Mouse (Mus musculus) liver, adult 2 months (tissue): ENCODE results near the gene Kank2. TPM values are rescaled to one million over a fixed set of nuclear protein-coding genes. Genes with fewer than 3 reads are reported as not detected.
"Not testable (repeated sequence)": the region's sequence is repeated elsewhere in the genome, so short reads cannot be mapped to it uniquely, and the experiment has no call there.

ENCODE experiments used
- DNase-seq: peaks from one replicate; pipeline ENCODE4 v3.0.0-alpha.2; 2011; ENCODE audit warnings: low read depth, low spot score; ENCODE audit errors: extremely low read depth
- H3K27ac ChIP-seq: fragments of 200-500 bp; replicated peaks from 2 replicates; pipeline ENCODE4 v1.5.1; 2012; ENCODE audit warnings: low read depth, mild to moderate bottlenecking, control low read depth, inconsistent platforms, low read length; ENCODE audit not compliant: insufficient read depth
- H3K27me3 ChIP-seq: fragments of 200-500 bp; 2 replicates; pipeline ENCODE4 v1.6.1; 2012; ENCODE audit warnings: mild to moderate bottlenecking, moderate library complexity, low read length, inconsistent platforms; ENCODE audit not compliant: control insufficient read depth, insufficient read depth
- H3K36me3 ChIP-seq: fragments of 200-500 bp; 2 replicates; pipeline ENCODE4 v1.6.1; 2012; ENCODE audit warnings: low read length, inconsistent platforms; ENCODE audit not compliant: control insufficient read depth, insufficient read depth
- H3K4me1 ChIP-seq: fragments of 200-500 bp; 2 replicates; pipeline ENCODE4 v1.6.1; 2011; ENCODE audit warnings: low read length; ENCODE audit not compliant: control insufficient read depth, insufficient read depth
- H3K4me3 ChIP-seq: fragments of 200-500 bp; 2 replicates; pipeline ENCODE4 v1.5.1; 2011; ENCODE audit warnings: low read depth, mild to moderate bottlenecking, control low read depth, low read length, moderate library complexity; ENCODE audit not compliant: insufficient read depth
- H3K79me2 ChIP-seq: fragments of 200-500 bp; 2 replicates; pipeline ENCODE4 v1.6.1; 2012; ENCODE audit warnings: inconsistent platforms, mild to moderate bottlenecking, low read length, moderate library complexity; ENCODE audit not compliant: control insufficient read depth, insufficient read depth
- H3K9ac ChIP-seq: fragments of 200-500 bp; 2 replicates; pipeline ENCODE4 v1.6.1; 2012; ENCODE audit warnings: low read depth, mild to moderate bottlenecking, control low read depth, inconsistent platforms, low read length
- CTCF ChIP-seq: fragments of 200-500 bp; IDR thresholded peaks from 2 replicates; pipeline ENCODE4 v1.5.1; 2011; ENCODE audit warnings: low read depth, low read length, control low read depth
- POLR2A ChIP-seq: fragments of 200-500 bp; IDR thresholded peaks from 2 replicates; pipeline ENCODE4 v1.6.1; 2011; ENCODE audit warnings: low read length, control low read depth; ENCODE audit not compliant: insufficient read depth; ENCODE audit errors: extremely low read depth
- WGBS: fragments of 180-500 bp; shearing (Covaris S2); methylation state at CpG from one replicate; pipeline ENCODE4 v1.1.7; 2018; 5-methylcytosine and 5-hydroxymethylcytosine counted together
- polyA plus RNA-seq: library from polyadenylated mRNA; depleted of rRNA; stranded (reverse); fragments of >200 nt; gene quantifications from 2 replicates; pipeline ENCODE4 v1.2.3, GENCODE M21; 2012
- total RNA-seq: library from RNA; depleted of rRNA; stranded (reverse); fragments of >200 nt; gene quantifications from 2 replicates; pipeline ENCODE4 v1.2.3, GENCODE M21; 2014

The Kank2 gene
- total and polyA plus RNA-seq, 2 experiments: 12.8 to 27.2 TPM

DNA sequence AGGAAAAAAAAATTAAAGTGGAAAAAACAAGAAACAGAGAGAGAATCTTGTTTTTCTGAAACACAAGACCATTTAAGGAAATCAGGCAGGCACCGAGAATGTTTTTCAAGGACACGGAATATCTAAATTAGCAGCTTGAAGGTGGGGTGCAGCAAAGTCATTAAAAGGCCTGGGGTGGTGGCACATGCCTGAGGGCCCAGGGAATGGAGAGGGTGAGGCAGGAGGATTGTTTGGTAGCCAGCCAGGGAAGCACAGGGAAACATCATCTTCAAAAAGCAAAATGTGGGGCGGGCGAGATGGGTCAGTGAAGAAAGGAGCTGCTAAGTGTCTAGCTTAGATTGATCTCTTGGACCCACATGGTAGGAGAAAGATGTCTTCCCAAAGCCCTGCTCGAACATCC, 10.9 kb downstream of the Kank2 start:
- TF ChIP-seq CTCF: no peak
- TF ChIP-seq POLR2A: no peak
- H3K9ac ChIP-seq: no peak overlapping the region
- peaks cover 3% of the 10 kb centered on the region; the same call in 1 of the 2 replicates for H3K36me3 ChIP-seq
- H3K4me3 ChIP-seq: no peak overlapping the region
- H3K27ac ChIP-seq: no peak overlapping the region
- no peaks in the 10 kb centered on the region for H3K27me3 ChIP-seq
- DNase-seq: no peak
- WGBS: 79% methylated on average over 5 of the region's 5 CpGs
- H3K79me2 ChIP-seq: peaks cover 19% of the 10 kb centered on the region; the same call in 1 of the 2 replicates
- peaks cover 4% of the 10 kb centered on the region for H3K4me1 ChIP-seq

DNA sequence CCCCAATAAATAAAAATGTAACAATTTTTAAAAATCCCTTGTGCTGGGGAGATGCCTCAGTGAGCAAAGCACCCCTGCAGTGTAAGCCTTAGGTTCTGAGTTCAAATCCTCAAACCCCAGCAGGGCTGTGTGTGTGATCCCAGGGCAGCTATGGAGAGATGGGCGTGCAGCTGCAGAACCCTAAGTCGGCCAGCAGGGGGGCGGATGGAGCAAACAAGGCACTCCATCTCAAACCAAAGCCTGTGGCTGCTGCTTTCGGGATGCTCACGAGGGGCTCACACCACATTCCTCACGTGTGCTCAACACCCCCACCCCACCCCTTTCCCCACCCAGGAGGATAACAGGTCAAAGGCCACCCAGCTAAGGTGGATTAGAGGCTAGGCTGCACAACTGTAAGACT, 11.6 kb downstream of the Kank2 start:
- Histone ChIP-seq H3K36me3 (peaks cover 3% of the 10 kb centered on the region; the same call in 1 of the 2 replicates), H3K4me1 (peaks cover 3% of the 10 kb centered on the region), H3K9ac (no peak overlapping the region), H3K4me3 (no peak overlapping the region), H3K27me3 (no peaks in the 10 kb centered on the region), H3K79me2 (peaks cover 17% of the 10 kb centered on the region; the same call in 1 of the 2 replicates), H3K27ac (no peak overlapping the region)
- 30% methylated on average over 6 of the region's 6 CpGs for WGBS
- no peak for DNase-seq
- TF ChIP-seq CTCF (peak; percentile 93), POLR2A (no peak)

DNA sequence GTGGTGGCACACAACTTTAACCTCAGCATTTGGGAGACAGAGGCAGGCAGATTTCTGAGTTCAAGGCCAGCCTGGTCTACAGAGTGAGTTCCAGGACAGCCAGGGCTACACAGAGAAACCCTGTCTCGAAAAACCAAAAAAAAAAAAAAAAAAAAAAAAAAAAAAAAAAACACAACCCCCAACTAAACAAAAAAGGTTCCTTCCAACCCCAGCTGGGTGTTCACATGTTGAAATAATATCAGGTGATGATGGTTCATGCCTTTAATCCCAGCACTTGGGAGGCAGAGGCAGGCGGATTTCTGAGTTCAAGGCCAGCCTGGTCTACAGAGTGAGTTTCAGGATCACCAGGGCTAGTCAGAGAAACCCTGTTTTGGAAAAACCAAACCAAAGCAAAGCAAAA, 12.2 kb downstream of the Kank2 start:
- H3K27me3 ChIP-seq, H3K4me3 ChIP-seq, H3K36me3 ChIP-seq, DNase-seq, H3K9ac ChIP-seq, H3K27ac ChIP-seq, H3K4me1 ChIP-seq: not testable (repeated sequence)
- peaks cover 17% of the 10 kb centered on the region; the same call in 1 of the 2 replicates for H3K79me2 ChIP-seq
- 74% methylated on average over 2 of the region's 2 CpGs for WGBS

DNA sequence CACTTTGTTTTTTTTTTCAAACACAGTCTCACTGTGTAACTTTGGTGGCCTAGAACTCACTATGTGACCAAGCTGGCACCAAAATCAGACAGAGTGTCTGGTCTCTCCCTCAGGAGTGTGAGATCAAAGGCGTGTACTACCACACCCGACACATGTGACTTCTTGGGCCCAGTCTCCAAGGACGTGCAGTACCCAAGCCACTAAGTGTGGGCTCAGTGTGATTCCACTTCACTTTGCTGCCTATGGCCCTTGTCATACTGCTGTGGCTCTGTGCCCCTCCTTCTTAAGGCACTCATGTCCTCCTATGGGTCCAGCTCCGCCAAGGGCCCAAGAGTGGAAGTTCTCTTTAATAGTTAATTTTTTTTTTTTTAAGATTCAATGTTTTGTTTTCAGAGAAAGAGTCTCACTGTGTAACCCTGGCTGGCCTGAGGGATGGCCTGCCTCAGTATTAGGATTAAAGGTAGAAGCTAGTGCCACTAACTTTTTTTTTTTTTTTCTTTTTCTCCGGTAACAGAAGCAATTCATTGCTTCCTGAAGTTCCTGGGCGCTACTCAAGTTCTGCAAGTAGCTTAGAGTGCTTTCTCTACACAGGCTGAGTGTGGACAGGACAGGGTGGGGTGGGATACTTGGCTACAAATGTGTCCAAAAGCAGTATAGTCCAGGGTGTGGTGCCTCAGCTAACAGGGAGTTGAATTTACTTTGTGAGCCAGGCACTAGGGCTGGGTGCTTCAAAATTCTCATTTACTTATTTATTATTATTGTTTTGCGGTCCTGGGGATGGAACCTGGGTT, 13.8 kb downstream of the Kank2 start:
- no peak overlapping the region for H3K9ac ChIP-seq
- 88% methylated on average over 7 of the region's 7 CpGs for WGBS
- H3K27ac ChIP-seq: no peak overlapping the region
- H3K27me3 ChIP-seq: no peaks in the 10 kb centered on the region
- H3K4me1 ChIP-seq: no peaks in the 10 kb centered on the region
- H3K36me3 ChIP-seq: peaks cover 11% of the 10 kb centered on the region; the same call in 1 of the 2 replicates
- no peak for TF ChIP-seq POLR2A
- no peak for TF ChIP-seq CTCF
- H3K4me3 ChIP-seq: no peak overlapping the region
- no peak for DNase-seq
- peaks cover 14% of the 10 kb centered on the region; the same call in 1 of the 2 replicates for H3K79me2 ChIP-seq

DNA sequence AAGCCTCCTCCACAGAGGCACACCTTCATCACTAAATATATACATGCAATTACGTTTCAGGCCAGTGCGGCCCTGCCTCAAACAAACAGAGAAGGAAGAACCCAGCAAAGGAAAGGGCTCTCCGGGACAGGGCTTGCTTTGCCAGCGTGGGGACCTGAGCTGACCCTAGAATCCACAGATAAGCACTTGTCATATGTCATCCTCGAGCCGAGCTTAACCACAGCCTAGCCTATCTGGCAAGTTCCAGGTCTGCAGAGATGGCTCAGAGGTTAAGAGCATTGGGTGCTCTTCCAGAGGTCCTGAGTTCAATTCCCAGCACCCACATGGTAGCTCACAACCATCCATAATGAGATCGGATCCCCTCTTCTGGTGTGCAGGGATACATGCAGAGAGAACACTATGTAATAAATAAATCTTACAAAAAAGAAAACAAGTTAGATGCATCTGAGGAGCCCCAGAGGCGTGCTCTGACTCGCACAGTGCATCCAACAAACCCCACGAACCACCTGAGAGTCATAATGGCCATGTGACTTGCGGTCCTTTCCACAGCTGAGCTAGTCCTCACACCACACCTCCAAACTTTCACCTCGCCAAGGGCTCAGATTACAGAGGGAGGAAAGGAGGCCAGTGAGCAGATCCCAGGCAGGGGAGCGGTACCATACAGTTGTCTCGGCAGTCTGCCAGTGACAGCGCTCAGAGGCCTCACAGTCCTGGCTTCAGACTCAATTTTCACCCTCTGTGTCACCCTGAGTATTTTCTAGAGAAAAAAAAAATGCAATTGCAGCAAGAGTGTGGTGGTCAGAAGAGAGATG, 16.7 kb downstream of the Kank2 start:
- Histone ChIP-seq H3K27me3 (no peaks in the 10 kb centered on the region), H3K36me3 (peaks cover 28% of the 10 kb centered on the region), H3K79me2 (peaks cover 14% of the 10 kb centered on the region; the same call in 1 of the 2 replicates), H3K4me1 (no peaks in the 10 kb centered on the region), H3K27ac (no peak overlapping the region), H3K9ac (no peak overlapping the region), H3K4me3 (no peak overlapping the region)
- no peak for DNase-seq
- TF ChIP-seq CTCF: no peak
- TF ChIP-seq POLR2A: no peak
- WGBS: 81% methylated on average over 15 of the region's 15 CpGs

DNA sequence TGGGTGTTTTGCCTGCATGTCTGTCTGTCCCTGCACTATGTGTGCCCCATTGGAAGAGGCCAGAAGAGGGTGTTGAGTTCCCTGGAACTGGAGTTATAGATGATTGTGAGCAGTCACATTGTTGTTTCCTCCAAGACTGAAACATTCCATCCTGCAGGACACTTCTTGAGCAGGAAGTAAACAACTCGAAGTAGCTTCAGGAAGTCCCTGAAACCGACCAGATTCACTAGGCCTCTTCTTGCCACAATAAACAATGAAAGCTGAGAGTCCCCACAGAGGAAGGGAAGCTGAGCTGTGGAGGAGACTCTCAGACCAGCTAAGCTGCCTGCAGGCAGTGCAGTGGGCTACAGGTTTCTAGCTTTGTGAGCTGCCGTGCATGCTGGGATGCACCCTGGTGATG, 20.8 kb downstream of the Kank2 start:
- no peaks in the 10 kb centered on the region for H3K4me1 ChIP-seq

More for the DNA sequence above, 20.8 kb downstream of the Kank2 start:
- Histone ChIP-seq H3K79me2 (no peaks in the 10 kb centered on the region; the same call in 1 of the 2 replicates), H3K9ac (no peak overlapping the region), H3K4me3 (no peak overlapping the region), H3K27me3 (no peaks in the 10 kb centered on the region), H3K27ac (no peak overlapping the region), H3K36me3 (peaks cover 42% of the 10 kb centered on the region)
- DNase-seq: no peak
- 91% methylated on average over 3 of the region's 3 CpGs for WGBS
- TF ChIP-seq CTCF: no peak
- TF ChIP-seq POLR2A: no peak
